Mouse (Mus musculus): ENCODE results near the gene Dmpk.

DNA sequence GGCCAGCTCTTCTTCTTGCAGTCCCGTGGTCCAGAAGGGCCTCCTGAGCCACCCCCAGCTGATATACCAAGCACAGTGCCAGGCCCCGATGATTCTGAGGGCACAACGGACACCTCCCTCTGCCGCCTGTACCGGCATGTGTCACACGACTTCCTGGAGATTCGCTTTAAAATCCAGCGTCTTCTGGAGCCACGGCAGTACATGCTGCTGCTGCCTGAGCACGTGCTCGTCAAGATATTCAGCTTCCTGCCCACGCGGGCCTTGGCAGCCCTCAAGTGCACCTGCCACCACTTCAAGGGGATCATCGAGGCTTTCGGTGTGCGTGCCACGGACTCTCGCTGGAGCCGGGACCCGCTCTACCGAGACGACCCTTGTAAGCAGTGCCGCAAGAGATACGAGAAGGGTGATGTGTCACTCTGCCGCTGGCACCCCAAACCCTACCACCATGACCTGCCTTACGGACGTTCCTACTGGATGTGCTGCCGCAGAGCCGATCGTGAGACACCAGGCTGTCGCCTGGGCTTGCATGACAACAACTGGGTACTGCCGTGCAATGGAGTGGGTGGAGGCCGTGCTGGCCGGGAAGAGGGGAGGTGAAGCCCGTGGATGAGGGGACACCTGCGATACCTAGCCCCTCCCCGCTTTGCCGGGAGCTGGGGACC, 53.2 kb downstream of the Dmpk start:
- no peak for TF ChIP-seq CTCF (IDR thresholded peaks at IDR 0.05; ENCODE audit: control insufficient read depth, insufficient read depth, insufficient read length)
- TF ChIP-seq MYOD1 (IDR thresholded peaks at IDR 0.05; ENCODE audit: control insufficient read depth, insufficient read length, low read depth) = no peak
- TF ChIP-seq USF1 (IDR thresholded peaks at IDR 0.05; ENCODE audit: low read depth) = no peak

All from C2C12 (cell line).